Mouse (Mus musculus) ES-Bruce4 (cell line): ENCODE results near the gene Ryr1. TPM values are rescaled to one million over a fixed set of nuclear protein-coding genes. Genes with fewer than 3 reads are reported as not detected.

ENCODE experiments used
- H3K27ac ChIP-seq: 2 replicates; pipeline ENCODE4 v1.5.1; 2012; ENCODE audit warnings: low read length, inconsistent platforms; ENCODE audit not compliant: insufficient read depth
- H3K27me3 ChIP-seq: 2 replicates; pipeline ENCODE4 v1.6.1; 2012; ENCODE audit warnings: mild to moderate bottlenecking, low read length, inconsistent platforms; ENCODE audit not compliant: control insufficient read depth, poor library complexity, insufficient read depth, severe bottlenecking
- H3K36me3 ChIP-seq: 2 replicates; pipeline ENCODE4 v1.6.1; 2012; ENCODE audit warnings: inconsistent platforms, mild to moderate bottlenecking, low read length, moderate library complexity; ENCODE audit not compliant: control insufficient read depth, poor library complexity, insufficient read depth, severe bottlenecking
- H3K4me1 ChIP-seq: one replicate; pipeline ENCODE4 v1.8.1; 2011; ENCODE audit warnings: low read length; ENCODE audit not compliant: control insufficient read depth, insufficient read depth
- H3K4me3 ChIP-seq: 2 replicates; pipeline ENCODE4 v1.5.1; 2011; ENCODE audit warnings: low read depth, mild to moderate bottlenecking, low read length
- H3K9ac ChIP-seq: 2 replicates; pipeline ENCODE4 v1.6.1; 2012; ENCODE audit warnings: low read depth, mild to moderate bottlenecking, inconsistent platforms; ENCODE audit not compliant: poor library complexity, severe bottlenecking
- H3K9me3 ChIP-seq: replicated peaks from 2 replicates; pipeline ENCODE4 v1.6.1; 2012; ENCODE audit warnings: mild to moderate bottlenecking, low read length, inconsistent platforms; ENCODE audit not compliant: control insufficient read depth, poor library complexity, insufficient read depth, severe bottlenecking
- CTCF ChIP-seq: IDR thresholded peaks from one replicate; pipeline ENCODE4 v1.8.1; 2011; ENCODE audit warnings: low read depth, low read length
- EP300 ChIP-seq: IDR thresholded peaks from 2 replicates; pipeline ENCODE4 v1.6.1; 2011; ENCODE audit warnings: low read depth, low read length; ENCODE audit not compliant: insufficient read depth
- POLR2A ChIP-seq: IDR thresholded peaks from one replicate; pipeline ENCODE4 v1.8.1; 2011; ENCODE audit warnings: low read length; ENCODE audit not compliant: insufficient read depth
- polyA plus RNA-seq: library from polyadenylated mRNA; stranded (reverse); fragments of >200 nt; gene quantifications from 2 replicates; pipeline ENCODE4 v1.2.4, GENCODE M21; 2011; ENCODE audit warnings: low read depth; ENCODE audit not compliant: missing spikeins, insufficient read depth, insufficient read length

Ryr1 gene
- polyA plus RNA-seq, 1 experiment, result 10.3 TPM

DNA sequence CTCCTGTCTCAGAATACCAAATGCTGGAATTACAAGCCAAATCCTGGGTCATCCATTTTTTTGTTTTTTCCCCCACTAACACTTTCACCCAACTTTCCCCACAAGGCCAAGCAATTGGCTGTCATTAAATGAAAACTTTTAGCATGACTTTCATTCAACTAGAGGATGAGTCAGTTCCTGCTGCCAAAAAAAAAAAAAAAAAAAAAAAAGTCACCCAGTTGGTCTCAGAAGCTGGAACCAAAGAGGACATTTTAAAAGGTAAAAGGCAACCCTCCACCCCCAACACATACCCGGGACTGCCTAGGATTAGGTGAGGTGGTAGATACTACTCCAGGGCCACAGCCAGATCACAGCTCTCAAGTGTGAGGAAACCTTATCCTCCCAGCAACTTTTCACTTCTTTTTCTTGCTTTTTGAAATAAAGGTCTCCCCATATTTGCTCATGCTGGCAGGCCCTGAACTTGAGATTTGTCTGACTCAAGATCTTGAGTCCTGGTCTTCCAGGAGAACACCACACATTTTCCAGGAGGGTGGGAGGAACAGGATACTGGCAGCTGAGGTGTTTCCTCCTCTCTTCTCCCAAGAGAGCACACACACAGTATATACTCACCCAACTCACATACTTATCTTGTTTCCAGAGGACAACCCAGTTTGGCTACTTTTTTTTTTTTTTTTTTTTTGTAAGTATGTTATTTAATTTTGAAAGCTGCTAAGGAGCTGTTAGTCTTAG is 166.8 kb downstream of the Ryr1 start:
- Histone ChIP-seq H3K4me3 (no peak overlapping the region), H3K36me3 (peaks cover 13% of the 10 kb centered on the region), H3K27me3 (no peaks in the 10 kb centered on the region), H3K9me3 (no peaks in the 10 kb centered on the region), H3K27ac (peak overlapping the region; percentile 46; the same call in 1 of the 2 replicates), H3K4me1 (peaks cover 5% of the 10 kb centered on the region), H3K9ac (peak overlapping the region; percentile 96; the same call in 1 of the 2 replicates)
- TF ChIP-seq POLR2A, result no peak
- no peak for TF ChIP-seq EP300
- no peak for TF ChIP-seq CTCF

DNA sequence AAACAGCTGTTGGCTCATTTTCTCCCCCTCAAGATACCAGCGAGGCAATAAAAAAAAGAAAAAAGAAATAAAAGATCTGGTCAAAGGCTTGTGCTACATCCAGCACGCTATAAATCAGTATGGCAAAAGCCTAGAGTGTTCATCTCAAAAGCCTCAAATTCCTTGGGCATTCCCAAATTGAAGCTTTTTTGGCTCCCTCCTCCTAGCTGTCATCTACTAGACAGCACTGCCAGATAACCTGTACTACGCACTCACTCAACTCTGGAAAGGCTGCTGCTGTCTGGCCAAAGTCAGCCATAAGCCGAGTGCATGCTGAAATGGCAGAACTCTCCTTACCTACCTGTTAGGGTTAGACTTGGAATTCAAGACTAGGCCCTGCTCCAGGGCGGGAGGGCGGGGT is 167.7 kb downstream of the Ryr1 start:
- Histone ChIP-seq H3K27ac (peak overlapping the region; percentile 9; the same call in 1 of the 2 replicates), H3K36me3 (peaks cover 14% of the 10 kb centered on the region), H3K27me3 (no peaks in the 10 kb centered on the region), H3K4me3 (no peak overlapping the region), H3K9ac (no peak overlapping the region), H3K4me1 (peaks cover 5% of the 10 kb centered on the region), H3K9me3 (no peaks in the 10 kb centered on the region)
- TF ChIP-seq EP300 (no peak), POLR2A (no peak), CTCF (no peak)

- TF ChIP-seq EP300, result no peak
- no peak for TF ChIP-seq POLR2A
- no peak for TF ChIP-seq CTCF
- H3K4me3 ChIP-seq, result no peak overlapping the region
- peaks cover 21% of the 10 kb centered on the region for H3K36me3 ChIP-seq
- 0 out of 2 replicates have a peak overlapping the region, but pooled peaks have one; percentile 43 for H3K9ac ChIP-seq
- H3K27ac ChIP-seq, result peak overlapping the region; percentile 42; the same call in 1 of the 2 replicates
- H3K4me1 ChIP-seq, result peaks cover 5% of the 10 kb centered on the region
- no peaks in the 10 kb centered on the region for H3K9me3 ChIP-seq
- H3K27me3 ChIP-seq, result no peaks in the 10 kb centered on the region
These were observed 168.7 kb downstream of the Ryr1 start for GRCm38 (mm10) chr7:28956270-28956669.

DNA sequence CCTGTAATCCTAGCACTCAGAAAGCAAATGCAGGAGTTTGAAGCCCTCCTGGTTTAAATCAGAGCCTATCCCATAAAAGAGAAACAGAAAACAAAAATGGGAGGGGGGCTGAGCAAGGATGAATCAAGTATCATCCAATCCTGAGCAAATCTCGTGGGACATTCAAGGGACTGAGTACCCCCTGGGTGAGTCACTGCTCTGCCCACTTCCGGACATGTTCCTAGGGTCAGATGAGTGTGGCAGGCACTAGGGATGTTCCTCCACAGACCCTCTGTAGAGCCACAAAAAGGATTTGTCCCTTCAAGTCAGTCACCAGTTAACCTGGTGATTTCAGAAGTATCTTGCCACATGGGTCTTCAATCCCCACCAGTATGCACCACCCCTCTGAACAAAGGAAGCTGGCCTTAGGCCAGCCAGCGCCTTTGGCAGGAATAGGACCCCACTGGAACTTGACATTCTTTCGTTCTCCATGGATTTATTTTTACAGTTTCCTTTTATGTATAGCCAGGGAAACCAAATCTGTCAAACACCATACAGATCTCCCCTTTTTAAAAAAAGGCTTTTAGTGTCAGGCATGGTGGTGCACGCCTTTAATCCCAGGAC is 169.6 kb downstream of the Ryr1 start:
- Histone ChIP-seq H3K27ac (peak overlapping the region; percentile 57; the same call in 1 of the 2 replicates), H3K9me3 (no peaks in the 10 kb centered on the region), H3K27me3 (no peaks in the 10 kb centered on the region), H3K4me1 (peaks cover 8% of the 10 kb centered on the region), H3K9ac (peak overlapping the region; percentile 75), H3K4me3 (no peak overlapping the region), H3K36me3 (peaks cover 26% of the 10 kb centered on the region)
- TF ChIP-seq EP300 (no peak), CTCF (no peak), POLR2A (no peak)

GRCm38 (mm10) chr7:28954773-28955172 is 170.2 kb downstream of the Ryr1 start:
- peaks cover 9% of the 10 kb centered on the region for H3K4me1 ChIP-seq
- H3K4me3 ChIP-seq, result no peak overlapping the region
- H3K27ac ChIP-seq, result peak overlapping the region; percentile 57
- peak overlapping the region; percentile 75 for H3K9ac ChIP-seq
- no peaks in the 10 kb centered on the region for H3K9me3 ChIP-seq
- peaks cover 29% of the 10 kb centered on the region for H3K36me3 ChIP-seq
- H3K27me3 ChIP-seq, result no peaks in the 10 kb centered on the region
- no peak for TF ChIP-seq EP300
- no peak for TF ChIP-seq POLR2A
- no peak for TF ChIP-seq CTCF
